Mouse (Mus musculus): ENCODE data around the gene Dffb.

GRCm38 (mm10) chr4:153928772-153929299, 46.1 kb downstream of the Dffb start:
- TF ChIP-seq CTCF (IDR thresholded peaks at IDR 0.05; ENCODE audit: control insufficient read depth, insufficient read depth, low read length) = no peak
- no peak for TF ChIP-seq POLR2A (IDR thresholded peaks at IDR 0.05; ENCODE audit: borderline replicate concordance, control insufficient read depth, low read depth, low read length)

All from bone marrow, adult 2 months (tissue).